Mouse (Mus musculus) erythroid progenitor cell, adult 5-6 weeks (primary cell): ENCODE measurements around the gene B4galt2. TPM values are rescaled to one million over a fixed set of nuclear protein-coding genes. Genes with fewer than 3 reads are reported as not detected.
A peak's percentile ranks its signal among the peaks of the same experiment; 100 is the strongest.

Experiments used
- ATAC-seq: replicated peaks from 2 replicates; pipeline ENCODE4 v1.8.0; 2016; ENCODE audit warnings: moderate number of reproducible peaks, mild to moderate bottlenecking, moderate TSS enrichment, inconsistent platforms; ENCODE audit not compliant: poor library complexity, low FRiP score, severe bottlenecking
- total RNA-seq, 2 experiments: library from RNA; stranded (forward) in 1 of 2; stranded (reverse) in 1 of 2; fragments of 150-400 nt in 1 of 2; fragments of 186-747, 209-891 nt in 1 of 2; gene quantifications; 2 replicates each; pipeline versions ENCODE4 v1.2.3 to v1.2.4; 2015 to 2017; ENCODE audit warnings: low replicate concordance in 2 of 2

B4galt2 gene
- total RNA-seq (2015; ENCODE audit: low replicate concordance) (not detected in 2 replicates), total RNA-seq (2017; ENCODE audit: low replicate concordance) (0.45 TPM in 1 of 2 replicates, not detected in the other)

GRCm38 (mm10) chr4:117882701-117883691, at the start of gene B4galt2:
Gene B4galt2, minus strand, starts transcription at chr4:117883487.
- ATAC-seq, result no peak

GRCm38 (mm10) chr4:117929391-117929881, 46.1 kb upstream of the B4galt2 start, which contains the start of gene Artn:
Gene Artn, minus strand, starts transcription at chr4:117929763.
- peak; percentile 17; the same call in 1 of the 2 replicates for ATAC-seq

- peak; percentile 87 for ATAC-seq
Measured at GRCm38 (mm10) chr4:117928699-117929241, 45.5 kb upstream of the B4galt2 start.

- peak; percentile 57 for ATAC-seq
Measured at GRCm38 (mm10) chr4:117928234-117928633, 44.9 kb upstream of the B4galt2 start.

GRCm38 (mm10) chr4:117926545-117927482, 43.5 kb upstream of the B4galt2 start:
- ATAC-seq, result no peak

GRCm38 (mm10) chr4:117924916-117925315, 41.6 kb upstream of the B4galt2 start:
- no peak for ATAC-seq

- ATAC-seq, result no peak
Measured at GRCm38 (mm10) chr4:117923450-117923849, 40.2 kb upstream of the B4galt2 start.

- no peak for ATAC-seq
Measured at GRCm38 (mm10) chr4:117921358-117921757, 38.1 kb upstream of the B4galt2 start.

GRCm38 (mm10) chr4:117918762-117919161, 35.5 kb upstream of the B4galt2 start:
- no peak for ATAC-seq

GRCm38 (mm10) chr4:117918261-117918660, 35.0 kb upstream of the B4galt2 start:
- no peak for ATAC-seq

- ATAC-seq, result no peak
Measured at GRCm38 (mm10) chr4:117917847-117918246, 34.6 kb upstream of the B4galt2 start.

- ATAC-seq, result no peak
Measured at GRCm38 (mm10) chr4:117917402-117917801, 34.1 kb upstream of the B4galt2 start.

- no peak for ATAC-seq
Measured at GRCm38 (mm10) chr4:117916386-117916785, 33.1 kb upstream of the B4galt2 start.

GRCm38 (mm10) chr4:117915489-117916105, 32.3 kb upstream of the B4galt2 start:
- ATAC-seq, result peak; percentile 21

- ATAC-seq, result peak; percentile 92
Measured at GRCm38 (mm10) chr4:117914591-117915442, 31.5 kb upstream of the B4galt2 start, which contains the start of gene Ipo13. Gene Ipo13, minus strand, starts transcription at chr4:117914999.

- ATAC-seq, result peak; percentile 23
Measured at GRCm38 (mm10) chr4:117914031-117914430, 30.7 kb upstream of the B4galt2 start.

GRCm38 (mm10) chr4:117913421-117913820, 30.1 kb upstream of the B4galt2 start:
- ATAC-seq, result no peak

- no peak for ATAC-seq
Measured at GRCm38 (mm10) chr4:117912685-117913273, 29.5 kb upstream of the B4galt2 start.
